Mouse (Mus musculus): ENCODE data around the gene Npnt. TPM values are rescaled to one million over a fixed set of nuclear protein-coding genes. Genes with fewer than 3 reads are reported as not detected.

Npnt gene
- total RNA-seq, 2 experiments from 2014 or later: not detected

GRCm38 (mm10) chr3:132865596-132865995 is 84.5 kb downstream of the Npnt start:
- ATAC-seq (replicated peaks; ENCODE audit: low FRiP score, low TSS enrichment, poor library complexity, severe bottlenecking): no peak

DNA sequence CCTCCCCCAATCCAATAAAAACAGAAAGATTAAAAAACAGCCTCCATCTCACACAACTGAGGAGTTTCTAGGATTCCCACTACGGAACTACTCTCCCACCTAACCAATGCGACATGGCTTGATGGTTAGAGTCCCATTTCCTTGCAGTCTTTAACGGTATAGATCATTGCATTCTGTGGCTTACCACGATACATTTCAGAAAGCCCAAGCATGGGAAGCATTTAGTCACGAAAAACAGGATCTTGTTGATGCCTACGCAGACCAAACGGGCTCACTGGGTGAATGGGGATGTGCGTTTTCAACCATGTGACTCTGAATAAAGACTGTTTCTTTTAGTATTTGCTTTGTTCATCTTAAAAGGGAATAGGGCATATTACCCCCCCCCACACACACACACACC is 85.1 kb downstream of the Npnt start:
- ATAC-seq (replicated peaks; ENCODE audit: low FRiP score, low TSS enrichment, poor library complexity, severe bottlenecking): no peak

DNA sequence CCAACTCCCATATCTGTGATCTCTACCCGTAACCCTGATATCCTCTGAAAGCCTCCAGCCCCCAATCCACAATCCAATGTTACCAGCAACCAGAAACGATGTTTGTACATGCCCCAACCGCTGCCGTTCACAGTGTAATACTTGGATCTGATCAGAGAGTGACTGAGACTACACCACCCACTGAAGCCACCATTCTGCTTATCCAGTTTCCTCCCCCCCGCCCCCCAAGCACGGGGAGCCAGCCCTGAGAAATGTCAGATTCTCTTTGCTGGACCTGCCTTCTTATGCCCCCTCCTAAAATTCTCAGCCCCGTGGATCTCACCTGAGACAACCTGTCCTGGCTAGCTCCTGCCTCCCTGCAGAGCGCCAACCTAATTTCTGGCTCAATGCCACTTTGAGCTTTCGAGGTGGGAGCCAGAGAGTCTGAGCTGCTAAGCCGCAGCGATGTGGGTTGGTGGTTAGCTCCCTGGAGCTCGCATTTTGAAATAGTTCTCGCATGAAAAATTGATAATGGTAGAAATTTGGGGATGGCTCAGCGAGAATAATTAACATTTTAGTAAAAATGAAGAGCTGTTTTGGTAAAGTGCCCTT is 85.7 kb downstream of the Npnt start:
- 0 out of 2 replicates have a peak, but pooled peaks have one; percentile 6 for ATAC-seq (replicated peaks; ENCODE audit: low FRiP score, low TSS enrichment, poor library complexity, severe bottlenecking)

- ATAC-seq (replicated peaks; ENCODE audit: low FRiP score, low TSS enrichment, poor library complexity, severe bottlenecking): no peak
These were observed 86.2 kb downstream of the Npnt start for GRCm38 (mm10) chr3:132863843-132864242.

GRCm38 (mm10) chr3:132860796-132861195 is 89.3 kb downstream of the Npnt start:
- no peak for ATAC-seq (replicated peaks; ENCODE audit: low FRiP score, low TSS enrichment, poor library complexity, severe bottlenecking)

GRCm38 (mm10) chr3:132859573-132859972 is 90.5 kb downstream of the Npnt start:
- peak; percentile 43; the same call in 1 of the 2 replicates for ATAC-seq (replicated peaks; ENCODE audit: low FRiP score, low TSS enrichment, poor library complexity, severe bottlenecking)

- ATAC-seq (replicated peaks; ENCODE audit: low FRiP score, low TSS enrichment, poor library complexity, severe bottlenecking): no peak
These were observed 91.2 kb downstream of the Npnt start for GRCm38 (mm10) chr3:132858849-132859248.

DNA sequence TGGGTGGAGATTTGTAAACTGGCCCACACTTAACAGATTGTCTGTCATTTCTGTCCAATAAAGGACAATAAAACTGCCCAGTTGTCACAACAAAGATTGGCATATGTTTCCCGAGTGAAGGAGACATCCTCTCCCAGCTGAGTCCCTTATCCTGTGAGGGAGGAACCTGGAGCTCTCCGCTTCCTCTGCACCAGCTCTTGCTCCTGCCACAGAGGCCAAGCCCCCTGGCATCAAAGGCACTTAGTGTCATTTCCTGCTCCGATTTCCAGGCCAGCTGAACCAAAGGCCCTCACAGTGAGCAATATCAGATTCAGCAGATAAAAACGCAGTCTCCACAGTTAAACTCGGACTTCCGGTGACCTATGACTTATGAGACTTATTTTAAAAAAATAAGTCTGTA is 93.4 kb downstream of the Npnt start:
- ATAC-seq (replicated peaks; ENCODE audit: low FRiP score, low TSS enrichment, poor library complexity, severe bottlenecking): no peak

- no peak for ATAC-seq (replicated peaks; ENCODE audit: low FRiP score, low TSS enrichment, poor library complexity, severe bottlenecking)
These were observed 94.5 kb downstream of the Npnt start for GRCm38 (mm10) chr3:132855458-132856212.

DNA sequence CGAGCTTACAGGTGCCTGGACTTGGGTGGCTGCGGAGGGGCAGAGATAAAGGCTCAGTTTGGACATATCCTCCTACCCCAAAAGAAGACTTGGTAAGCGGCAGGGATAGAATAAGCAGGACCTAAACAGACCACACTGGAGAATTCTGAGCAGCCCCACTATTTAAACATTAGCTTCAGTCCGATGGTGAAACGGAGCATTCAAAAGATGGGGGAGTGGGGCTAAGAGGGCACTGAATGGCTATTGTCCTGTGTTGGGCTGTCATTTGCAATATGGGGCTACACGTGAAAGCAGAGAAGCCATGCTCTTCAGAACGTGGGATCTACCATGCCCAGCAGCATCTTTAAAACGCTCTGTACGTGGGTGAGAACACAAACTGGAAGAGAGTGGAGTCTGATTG is 95.8 kb downstream of the Npnt start:
- ATAC-seq (replicated peaks; ENCODE audit: low FRiP score, low TSS enrichment, poor library complexity, severe bottlenecking): no peak

GRCm38 (mm10) chr3:132851841-132852728 is 98.0 kb downstream of the Npnt start:
- ATAC-seq (replicated peaks; ENCODE audit: low FRiP score, low TSS enrichment, poor library complexity, severe bottlenecking): no peak

DNA sequence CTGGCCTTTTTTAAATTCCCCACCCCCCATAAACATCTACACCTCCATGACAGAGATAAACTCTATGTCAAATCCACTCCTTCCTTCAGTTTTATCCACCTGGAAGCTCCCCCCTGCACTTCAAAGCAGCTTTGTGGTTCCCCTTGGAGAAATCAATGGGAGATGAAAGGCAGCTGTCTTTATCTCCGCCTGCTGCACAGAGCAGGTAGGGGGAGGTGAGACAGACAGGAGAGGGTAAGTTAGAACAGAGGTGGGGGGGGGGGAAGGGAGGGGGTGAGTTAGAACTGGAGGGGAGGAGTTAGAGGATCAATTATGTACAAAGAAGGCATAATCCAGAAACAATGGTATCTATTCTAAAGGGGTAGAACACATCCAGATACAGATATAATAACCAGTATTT is 98.7 kb downstream of the Npnt start:
- ATAC-seq (replicated peaks; ENCODE audit: low FRiP score, low TSS enrichment, poor library complexity, severe bottlenecking): no peak

GRCm38 (mm10) chr3:132850431-132850830 is 99.7 kb downstream of the Npnt start:
- ATAC-seq (replicated peaks; ENCODE audit: low FRiP score, low TSS enrichment, poor library complexity, severe bottlenecking): no peak

DNA sequence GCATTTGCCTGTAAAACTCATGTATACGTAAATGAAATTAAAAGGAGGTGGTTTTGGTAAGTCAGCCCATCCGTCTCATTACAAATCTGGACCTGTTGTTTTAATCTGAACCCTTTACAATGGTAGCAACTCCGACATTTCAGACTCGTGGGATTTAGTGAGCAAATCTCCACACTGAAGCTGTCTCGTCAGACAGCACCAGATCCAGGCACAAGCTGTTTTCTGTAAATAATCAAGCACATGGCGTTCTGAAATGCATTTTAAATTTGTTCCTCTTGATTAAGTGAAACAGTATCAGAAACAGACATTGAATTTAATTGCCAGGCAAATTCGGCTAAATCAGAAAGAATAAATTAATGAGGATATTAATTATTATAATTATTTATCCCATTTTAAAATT is 100.4 kb downstream of the Npnt start:
- ATAC-seq (replicated peaks; ENCODE audit: low FRiP score, low TSS enrichment, poor library complexity, severe bottlenecking): no peak

GRCm38 (mm10) chr3:132842676-132843075 is 107.4 kb downstream of the Npnt start:
- no peak for ATAC-seq (replicated peaks; ENCODE audit: low FRiP score, low TSS enrichment, poor library complexity, severe bottlenecking)

- ATAC-seq (replicated peaks; ENCODE audit: low FRiP score, low TSS enrichment, poor library complexity, severe bottlenecking): no peak
These were observed 110.6 kb downstream of the Npnt start for GRCm38 (mm10) chr3:132839516-132839915.

- no peak for ATAC-seq (replicated peaks; ENCODE audit: low FRiP score, low TSS enrichment, poor library complexity, severe bottlenecking)
These were observed 111.3 kb downstream of the Npnt start for GRCm38 (mm10) chr3:132838656-132839417.

- ATAC-seq (replicated peaks; ENCODE audit: low FRiP score, low TSS enrichment, poor library complexity, severe bottlenecking): no peak
These were observed 113.0 kb downstream of the Npnt start for GRCm38 (mm10) chr3:132837134-132837533.

DNA sequence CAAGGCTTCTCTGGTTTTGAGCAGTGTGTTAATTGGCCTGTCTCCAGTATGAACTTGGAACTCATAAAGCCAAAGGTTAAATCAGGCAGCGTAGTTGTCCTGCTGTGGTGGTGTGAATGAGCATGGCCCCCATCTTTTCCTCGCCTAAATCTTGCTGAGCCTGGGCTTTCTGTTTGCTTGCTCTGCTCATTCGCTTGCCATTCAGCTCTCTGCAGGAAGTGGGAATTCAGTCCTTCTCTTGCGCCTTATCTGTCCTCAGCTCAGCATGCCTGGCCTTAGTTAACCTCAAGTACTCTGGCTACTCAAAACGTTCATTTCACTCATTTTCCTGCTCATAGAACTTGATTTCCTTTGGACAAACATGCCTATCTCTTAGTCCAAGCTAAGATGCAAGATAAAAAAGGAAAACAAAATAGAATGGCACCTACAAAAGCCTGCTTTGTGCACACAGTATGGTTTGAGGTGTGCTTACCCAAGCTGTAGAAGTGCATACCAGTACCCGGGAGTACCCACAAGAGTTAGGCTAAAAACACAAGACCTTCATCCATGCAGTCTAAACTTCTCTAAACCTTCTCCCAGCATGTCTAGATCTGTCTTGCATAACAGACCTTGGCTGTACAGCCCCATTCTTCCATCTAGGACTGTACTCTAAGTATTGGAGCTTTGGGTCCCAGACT is 114.8 kb downstream of the Npnt start:
- ATAC-seq (replicated peaks; ENCODE audit: low FRiP score, low TSS enrichment, poor library complexity, severe bottlenecking): no peak

Measured in megakaryocyte-erythroid progenitor cell, adult 5-6 weeks (primary cell).